Mouse (Mus musculus): ENCODE data around the gene Wasf1. TPM values are rescaled to one million over a fixed set of nuclear protein-coding genes. Genes with fewer than 3 reads are reported as not detected.
A peak's percentile ranks its signal among the peaks of the same experiment; 100 is the strongest.

Gene Wasf1
- polyA plus RNA-seq, 1 experiment from 2014 or later: 16.6 TPM

GRCm38 (mm10) chr10:40882333-40882732 is 942 bp upstream of the Wasf1 start:
- Histone ChIP-seq H3K4me3 (ENCODE audit: low read depth, low read length) (peak overlapping the region; percentile 80), H3K36me3 (ENCODE audit: control insufficient read depth, insufficient read depth, low read length) (no peaks in the 10 kb centered on the region), H3K4me1 (ENCODE audit: control insufficient read depth, insufficient read depth, low read length) (peaks cover 26% of the 10 kb centered on the region), H3K9me3 (replicated peaks; ENCODE audit: control insufficient read depth, low read length) (no peaks in the 10 kb centered on the region), H3K27ac (ENCODE audit: low read depth, low read length) (peak overlapping the region; percentile 76), H3K4me2 (peak overlapping the region; percentile 85), H3K9ac (ENCODE audit: low read depth, low read length) (peak overlapping the region; percentile 83), H3K27me3 (ENCODE audit: control insufficient read depth, insufficient read depth, low read length) (no peaks in the 10 kb centered on the region)
- 14% methylated on average over 9 of the region's 9 CpGs for WGBS (ENCODE audit: insufficient replicate concordance)
- ATAC-seq (replicated peaks; ENCODE audit: insufficient number of reproducible peaks, low FRiP score, low TSS enrichment): no peak

- Histone ChIP-seq H3K9ac (ENCODE audit: low read depth, low read length) (peak overlapping the region; percentile 88), H3K4me1 (ENCODE audit: control insufficient read depth, insufficient read depth, low read length) (peaks cover 19% of the 10 kb centered on the region), H3K4me2 (peak overlapping the region; percentile 85), H3K4me3 (ENCODE audit: low read depth, low read length) (peak overlapping the region; percentile 80), H3K27me3 (ENCODE audit: control insufficient read depth, insufficient read depth, low read length) (no peaks in the 10 kb centered on the region), H3K27ac (ENCODE audit: low read depth, low read length) (peak overlapping the region; percentile 92), H3K36me3 (ENCODE audit: control insufficient read depth, insufficient read depth, low read length) (no peaks in the 10 kb centered on the region), H3K9me3 (replicated peaks; ENCODE audit: control insufficient read depth, low read length) (no peaks in the 10 kb centered on the region)
- peak; percentile 78 for ATAC-seq (replicated peaks; ENCODE audit: insufficient number of reproducible peaks, low FRiP score, low TSS enrichment)
- WGBS (ENCODE audit: insufficient replicate concordance): 0% methylated on average over 75 of the region's 87 CpGs
These were observed 486 bp downstream of the Wasf1 start for GRCm38 (mm10) chr10:40883644-40884278.

GRCm38 (mm10) chr10:40884279-40884806 is 1.1 kb downstream of the Wasf1 start:
- peak overlapping the region; percentile 85 for H3K4me2 ChIP-seq

GRCm38 (mm10) chr10:40885432-40885831 is 2.2 kb downstream of the Wasf1 start:
- H3K9me3 ChIP-seq (replicated peaks; ENCODE audit: control insufficient read depth, low read length): no peaks in the 10 kb centered on the region
- no peak for ATAC-seq (replicated peaks; ENCODE audit: insufficient number of reproducible peaks, low FRiP score, low TSS enrichment)
- WGBS (ENCODE audit: insufficient replicate concordance): 76% methylated on average over 7 of the region's 7 CpGs
- no peak overlapping the region for H3K27ac ChIP-seq (ENCODE audit: low read depth, low read length)
- no peak overlapping the region for H3K9ac ChIP-seq (ENCODE audit: low read depth, low read length)
- H3K36me3 ChIP-seq (ENCODE audit: control insufficient read depth, insufficient read depth, low read length): no peaks in the 10 kb centered on the region
- H3K4me3 ChIP-seq (ENCODE audit: low read depth, low read length): no peak overlapping the region
- H3K4me1 ChIP-seq (ENCODE audit: control insufficient read depth, insufficient read depth, low read length): peaks cover 10% of the 10 kb centered on the region
- H3K4me2 ChIP-seq: no peak overlapping the region
- no peaks in the 10 kb centered on the region for H3K27me3 ChIP-seq (ENCODE audit: control insufficient read depth, insufficient read depth, low read length)

More at GRCm38 (mm10) chr10:40884279-40884806, 1.1 kb downstream of the Wasf1 start:
- ATAC-seq (replicated peaks; ENCODE audit: insufficient number of reproducible peaks, low FRiP score, low TSS enrichment): peak; percentile 41; the same call in 1 of the 2 replicates
- under 1% methylated on average over 40 of the region's 40 CpGs for WGBS (ENCODE audit: insufficient replicate concordance)
- no peaks in the 10 kb centered on the region for H3K27me3 ChIP-seq (ENCODE audit: control insufficient read depth, insufficient read depth, low read length)
- peak overlapping the region; percentile 92 for H3K27ac ChIP-seq (ENCODE audit: low read depth, low read length)
- H3K9ac ChIP-seq (ENCODE audit: low read depth, low read length): peak overlapping the region; percentile 88
- peak overlapping the region; percentile 80 for H3K4me3 ChIP-seq (ENCODE audit: low read depth, low read length)
- peaks cover 19% of the 10 kb centered on the region for H3K4me1 ChIP-seq (ENCODE audit: control insufficient read depth, insufficient read depth, low read length)
- no peaks in the 10 kb centered on the region for H3K9me3 ChIP-seq (replicated peaks; ENCODE audit: control insufficient read depth, low read length)
- H3K36me3 ChIP-seq (ENCODE audit: control insufficient read depth, insufficient read depth, low read length): no peaks in the 10 kb centered on the region

GRCm38 (mm10) chr10:40887316-40887715 is 4.0 kb downstream of the Wasf1 start:
- 87% methylated on average over 2 of the region's 2 CpGs for WGBS (ENCODE audit: insufficient replicate concordance)
- Histone ChIP-seq H3K4me3 (ENCODE audit: low read depth, low read length) (no peak overlapping the region), H3K27me3 (ENCODE audit: control insufficient read depth, insufficient read depth, low read length) (no peaks in the 10 kb centered on the region), H3K4me1 (ENCODE audit: control insufficient read depth, insufficient read depth, low read length) (no peaks in the 10 kb centered on the region), H3K4me2 (no peak overlapping the region), H3K9me3 (replicated peaks; ENCODE audit: control insufficient read depth, low read length) (no peaks in the 10 kb centered on the region), H3K27ac (ENCODE audit: low read depth, low read length) (no peak overlapping the region), H3K9ac (ENCODE audit: low read depth, low read length) (no peak overlapping the region), H3K36me3 (ENCODE audit: control insufficient read depth, insufficient read depth, low read length) (no peaks in the 10 kb centered on the region)
- ATAC-seq (replicated peaks; ENCODE audit: insufficient number of reproducible peaks, low FRiP score, low TSS enrichment): no peak

- no peaks in the 10 kb centered on the region for H3K9me3 ChIP-seq (replicated peaks; ENCODE audit: control insufficient read depth, low read length)
- H3K27me3 ChIP-seq (ENCODE audit: control insufficient read depth, insufficient read depth, low read length): no peaks in the 10 kb centered on the region
- no peak overlapping the region for H3K4me3 ChIP-seq (ENCODE audit: low read depth, low read length)
- ATAC-seq (replicated peaks; ENCODE audit: insufficient number of reproducible peaks, low FRiP score, low TSS enrichment): no peak
- WGBS (ENCODE audit: insufficient replicate concordance): 81% methylated on average over 4 of the region's 4 CpGs
- no peaks in the 10 kb centered on the region for H3K4me1 ChIP-seq (ENCODE audit: control insufficient read depth, insufficient read depth, low read length)
- no peak overlapping the region for H3K9ac ChIP-seq (ENCODE audit: low read depth, low read length)
- H3K27ac ChIP-seq (ENCODE audit: low read depth, low read length): no peak overlapping the region
- H3K36me3 ChIP-seq (ENCODE audit: control insufficient read depth, insufficient read depth, low read length): no peaks in the 10 kb centered on the region
- no peak overlapping the region for H3K4me2 ChIP-seq
These were observed 5.9 kb downstream of the Wasf1 start for GRCm38 (mm10) chr10:40889146-40889545.

GRCm38 (mm10) chr10:40895765-40896164 is 12.5 kb downstream of the Wasf1 start:
- Histone ChIP-seq H3K9ac (ENCODE audit: low read depth, low read length) (no peak overlapping the region), H3K27me3 (ENCODE audit: control insufficient read depth, insufficient read depth, low read length) (no peaks in the 10 kb centered on the region), H3K4me2 (no peak overlapping the region), H3K9me3 (replicated peaks; ENCODE audit: control insufficient read depth, low read length) (no peaks in the 10 kb centered on the region), H3K27ac (ENCODE audit: low read depth, low read length) (no peak overlapping the region), H3K36me3 (ENCODE audit: control insufficient read depth, insufficient read depth, low read length) (no peaks in the 10 kb centered on the region), H3K4me3 (ENCODE audit: low read depth, low read length) (no peak overlapping the region), H3K4me1 (ENCODE audit: control insufficient read depth, insufficient read depth, low read length) (no peaks in the 10 kb centered on the region)
- 88% methylated on average over 12 of the region's 12 CpGs for WGBS (ENCODE audit: insufficient replicate concordance)
- ATAC-seq (replicated peaks; ENCODE audit: insufficient number of reproducible peaks, low FRiP score, low TSS enrichment): no peak

- Histone ChIP-seq H3K4me1 (ENCODE audit: control insufficient read depth, insufficient read depth, low read length) (no peaks in the 10 kb centered on the region), H3K9me3 (replicated peaks; ENCODE audit: control insufficient read depth, low read length) (no peaks in the 10 kb centered on the region), H3K27ac (ENCODE audit: low read depth, low read length) (no peak overlapping the region), H3K9ac (ENCODE audit: low read depth, low read length) (no peak overlapping the region), H3K36me3 (ENCODE audit: control insufficient read depth, insufficient read depth, low read length) (no peaks in the 10 kb centered on the region), H3K4me3 (ENCODE audit: low read depth, low read length) (no peak overlapping the region), H3K4me2 (no peak overlapping the region), H3K27me3 (ENCODE audit: control insufficient read depth, insufficient read depth, low read length) (no peaks in the 10 kb centered on the region)
- 71% methylated on average over 5 of the region's 5 CpGs for WGBS (ENCODE audit: insufficient replicate concordance)
- no peak for ATAC-seq (replicated peaks; ENCODE audit: insufficient number of reproducible peaks, low FRiP score, low TSS enrichment)
These were observed 13.4 kb downstream of the Wasf1 start for GRCm38 (mm10) chr10:40896656-40897055.

- Histone ChIP-seq H3K27ac (ENCODE audit: low read depth, low read length) (no peak overlapping the region), H3K4me2 (no peak overlapping the region), H3K4me3 (ENCODE audit: low read depth, low read length) (no peak overlapping the region), H3K9me3 (replicated peaks; ENCODE audit: control insufficient read depth, low read length) (no peaks in the 10 kb centered on the region), H3K27me3 (ENCODE audit: control insufficient read depth, insufficient read depth, low read length) (no peaks in the 10 kb centered on the region), H3K36me3 (ENCODE audit: control insufficient read depth, insufficient read depth, low read length) (no peaks in the 10 kb centered on the region), H3K9ac (ENCODE audit: low read depth, low read length) (no peak overlapping the region), H3K4me1 (ENCODE audit: control insufficient read depth, insufficient read depth, low read length) (no peaks in the 10 kb centered on the region)
- 87% methylated on average over 4 of the region's 4 CpGs for WGBS (ENCODE audit: insufficient replicate concordance)
- ATAC-seq (replicated peaks; ENCODE audit: insufficient number of reproducible peaks, low FRiP score, low TSS enrichment): no peak
These were observed 18.5 kb downstream of the Wasf1 start for GRCm38 (mm10) chr10:40901786-40902185.
